Mouse (Mus musculus) liver, embryonic 15.5 days (tissue): ENCODE results near the gene Khsrp. TPM values are rescaled to one million over a fixed set of nuclear protein-coding genes. Genes with fewer than 3 reads are reported as not detected.

Experiments used
- ATAC-seq: fragments of 200-750 bp; cut with Nextera tagmentation; 2 replicates; pipeline ENCODE4 v1.8.0; 2017; ENCODE audit warnings: moderate number of reproducible peaks, mild to moderate bottlenecking, moderate library complexity; ENCODE audit not compliant: insufficient read depth
- H3K27ac ChIP-seq: fragments of 300-500 bp; sonication (generic); replicated peaks from 2 replicates; pipeline ENCODE4 v1.5.1; 2015; ENCODE audit warnings: mild to moderate bottlenecking, inconsistent platforms
- H3K27me3 ChIP-seq: fragments of 300-500 bp; sonication (generic); 2 replicates; pipeline ENCODE4 v1.6.1; 2015; ENCODE audit warnings: mild to moderate bottlenecking, inconsistent platforms
- H3K36me3 ChIP-seq: fragments of 300-500 bp; sonication (generic); replicated peaks from 2 replicates; pipeline ENCODE4 v1.6.1; 2015; ENCODE audit warnings: moderate library complexity, mild to moderate bottlenecking, inconsistent platforms
- H3K4me1 ChIP-seq: fragments of 300-500 bp; sonication (generic); replicated peaks from 2 replicates; pipeline ENCODE4 v1.6.1; 2015; ENCODE audit warnings: inconsistent platforms
- H3K4me2 ChIP-seq: fragments of 300-500 bp; sonication (generic); 2 replicates; pipeline ENCODE4 v1.6.1; 2015; ENCODE audit warnings: moderate library complexity, mild to moderate bottlenecking, inconsistent platforms
- H3K4me3 ChIP-seq: fragments of 300-500 bp; sonication (generic); replicated peaks from 2 replicates; pipeline ENCODE4 v1.5.1; 2015; ENCODE audit warnings: mild to moderate bottlenecking, inconsistent platforms
- H3K9ac ChIP-seq: fragments of 300-500 bp; sonication (generic); 2 replicates; pipeline ENCODE4 v1.6.1; 2015; ENCODE audit warnings: moderate library complexity, mild to moderate bottlenecking, inconsistent platforms
- H3K9me3 ChIP-seq: fragments of 300-500 bp; sonication (generic); replicated peaks from 2 replicates; pipeline ENCODE4 v1.6.1; 2016; ENCODE audit warnings: inconsistent platforms
- WGBS: fragments of 180-500 bp; shearing (Covaris S2); methylation state at CpG from one replicate; pipeline ENCODE4 v1.1.7; 2015; ENCODE audit warnings: mixed read lengths; ENCODE audit not compliant: insufficient replicate concordance; 5-methylcytosine and 5-hydroxymethylcytosine counted together
- polyA plus RNA-seq: library from polyadenylated mRNA; unstranded; fragments of >200 nt; fragmentation: Nextera tagmentation; extraction: Ambion mirVana; gene quantifications from 2 replicates; pipeline ENCODE4 v1.2.1, GENCODE M21; 2015

Gene Khsrp
- polyA plus RNA-seq, result 20.9 and 21.4 TPM in 2 replicates

DNA sequence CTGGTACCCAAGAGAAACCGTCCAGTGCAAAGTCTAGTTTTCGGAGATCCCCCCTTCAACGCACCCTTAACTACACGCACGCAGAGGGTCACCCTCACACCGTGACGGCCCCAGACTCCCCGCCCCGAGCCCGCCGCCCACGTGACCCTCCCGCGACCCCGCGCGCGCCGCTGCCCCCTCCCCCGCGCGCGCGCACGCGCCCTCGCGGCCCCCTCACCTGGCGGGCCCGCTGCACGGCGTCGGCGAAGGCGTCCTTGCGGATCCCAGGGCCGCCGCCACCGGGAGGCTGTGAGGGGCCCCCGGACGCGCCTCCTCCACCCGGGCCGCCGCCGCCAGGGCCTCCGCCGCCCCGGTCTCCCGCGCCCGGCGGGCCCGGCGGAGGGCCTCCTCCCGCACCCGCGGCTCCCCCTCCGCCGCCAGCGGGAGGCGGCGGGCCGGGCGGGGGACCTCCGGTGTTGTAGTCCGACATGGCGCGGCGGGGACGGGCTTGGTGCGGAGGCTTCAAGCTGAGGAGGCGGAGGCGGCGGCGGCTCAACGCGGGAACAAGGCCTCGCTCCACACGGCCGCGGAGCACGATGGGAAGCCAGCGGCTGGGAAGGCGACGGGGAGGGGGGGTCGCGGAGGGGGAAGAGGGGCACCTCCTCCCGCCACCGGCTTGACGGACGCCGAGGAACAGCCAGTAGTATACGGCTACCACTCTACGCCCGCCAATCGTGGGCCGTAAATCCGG is at the start of gene Khsrp:
TSS of gene Khsrp (minus strand) at position 592 of the 730 bp plus-strand sequence.
- H3K9ac ChIP-seq, result peak within 1 kb of the TSS; percentile 100
- H3K36me3 ChIP-seq, result peaks cover 29% of the 10 kb centered on the region
- H3K27me3 ChIP-seq, result no peaks in the 10 kb centered on the region
- H3K9me3 ChIP-seq, result no peaks in the 10 kb centered on the region
- no peak for ATAC-seq
- H3K4me2 ChIP-seq, result peak within 1 kb of the TSS; percentile 91
- peaks cover 54% of the 10 kb centered on the region for H3K4me1 ChIP-seq
- peak within 1 kb of the TSS; percentile 94 for H3K27ac ChIP-seq
- under 1% methylated on average over 90 of the region's 99 CpGs for WGBS
- H3K4me3 ChIP-seq, result peak within 1 kb of the TSS; percentile 97

DNA sequence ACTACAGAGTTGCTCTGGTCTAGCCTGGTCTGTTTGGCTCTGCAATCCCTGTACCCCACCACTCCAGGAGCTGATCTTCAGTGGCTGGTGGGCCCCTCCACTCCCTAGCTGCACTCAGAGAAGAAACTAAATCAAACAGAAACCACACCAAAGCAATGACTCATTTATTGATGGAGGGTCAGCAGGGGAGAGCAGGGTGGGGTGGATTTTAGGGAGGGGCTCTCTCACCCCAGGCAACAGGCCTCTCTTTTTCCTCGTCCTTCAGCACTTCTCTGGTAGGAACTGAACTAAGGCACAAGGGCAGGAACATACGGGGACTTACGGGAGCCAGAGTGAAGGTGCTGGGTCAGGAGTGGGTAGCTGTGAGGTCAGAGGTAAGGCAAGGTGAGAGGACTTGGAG is 48.6 kb upstream of the Khsrp start:
- ATAC-seq, result no peak
- H3K36me3 ChIP-seq, result no peaks in the 10 kb centered on the region
- peaks cover 2% of the 10 kb centered on the region; the same call in 1 of the 2 replicates for H3K4me1 ChIP-seq
- H3K27me3 ChIP-seq, result no peaks in the 10 kb centered on the region; the same call in 1 of the 2 replicates
- H3K9me3 ChIP-seq, result no peaks in the 10 kb centered on the region
- 56% methylated on average over 3 of the region's 3 CpGs for WGBS
- no peak overlapping the region for H3K27ac ChIP-seq
- no peak overlapping the region for H3K4me2 ChIP-seq
- no peak overlapping the region for H3K4me3 ChIP-seq
- no peak overlapping the region for H3K9ac ChIP-seq

DNA sequence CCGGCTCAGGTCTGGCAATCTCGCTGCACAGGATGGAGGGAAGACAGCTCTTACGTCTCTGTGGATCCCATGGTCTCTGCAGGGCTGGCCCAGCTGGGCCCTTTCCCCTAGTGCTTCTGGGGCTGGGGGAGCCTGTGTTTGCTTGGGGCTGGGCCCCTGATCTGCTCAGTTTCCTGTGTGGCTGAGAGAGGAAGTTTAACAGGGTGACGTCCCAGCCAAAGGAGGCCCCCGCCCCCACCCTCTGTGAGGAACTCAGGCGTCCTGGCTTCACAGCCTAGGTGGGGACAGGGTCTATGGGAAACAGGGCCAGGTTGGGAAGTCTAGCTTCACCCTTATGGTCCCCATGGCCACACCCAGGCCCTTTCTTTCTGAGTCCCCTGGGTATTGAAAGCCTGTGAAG is 47.0 kb upstream of the Khsrp start, which contains the start of gene Dennd1c:
TSS of gene Dennd1c (minus strand) at position 179 of the 400 bp plus-strand sequence.
- 10% methylated on average over 6 of the region's 6 CpGs for WGBS
- Histone ChIP-seq H3K36me3 (no peaks in the 10 kb centered on the region), H3K27ac (no peak within 1 kb of the TSS), H3K4me3 (peak within 1 kb of the TSS; percentile 21; the same call in 1 of the 2 replicates), H3K27me3 (peaks cover 5% of the 10 kb centered on the region; the same call in 1 of the 2 replicates), H3K4me1 (peaks cover 2% of the 10 kb centered on the region; the same call in 1 of the 2 replicates), H3K9me3 (no peaks in the 10 kb centered on the region), H3K9ac (no peak within 1 kb of the TSS), H3K4me2 (peak within 1 kb of the TSS; percentile 43)
- peak; percentile 31 for ATAC-seq

DNA sequence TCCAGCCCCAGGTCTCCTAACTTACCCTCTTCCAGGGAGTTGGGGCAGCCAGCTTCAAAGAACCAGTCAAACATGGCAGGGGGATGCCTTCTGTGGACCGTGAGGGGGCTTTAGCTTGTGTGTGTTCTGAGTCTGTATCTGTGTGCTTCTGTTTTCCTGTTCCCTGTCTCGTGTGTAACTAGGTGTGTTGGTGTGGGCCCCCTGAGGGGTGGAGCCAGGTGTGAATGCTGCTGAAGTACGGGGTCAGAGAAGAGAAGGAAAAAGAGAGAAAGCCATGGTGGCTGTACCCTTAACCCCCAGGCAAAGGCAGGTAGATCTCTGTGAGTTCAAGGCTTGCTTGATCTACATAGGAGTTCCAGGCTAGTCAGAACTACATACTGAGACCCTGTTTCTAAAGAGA is 45.6 kb upstream of the Khsrp start:
- Histone ChIP-seq H3K4me3 (no peak overlapping the region), H3K4me2 (no peak overlapping the region), H3K9ac (no peak overlapping the region), H3K27me3 (0 out of 2 replicates have a peak, but pooled peaks cover 5% of the 10 kb centered on the region), H3K9me3 (no peaks in the 10 kb centered on the region), H3K27ac (no peak overlapping the region), H3K4me1 (peaks cover 2% of the 10 kb centered on the region; the same call in 1 of the 2 replicates), H3K36me3 (no peaks in the 10 kb centered on the region)
- 42% methylated on average over 3 of the region's 3 CpGs for whole genome bisulfite sequencing
- ATAC-seq, result no peak

DNA sequence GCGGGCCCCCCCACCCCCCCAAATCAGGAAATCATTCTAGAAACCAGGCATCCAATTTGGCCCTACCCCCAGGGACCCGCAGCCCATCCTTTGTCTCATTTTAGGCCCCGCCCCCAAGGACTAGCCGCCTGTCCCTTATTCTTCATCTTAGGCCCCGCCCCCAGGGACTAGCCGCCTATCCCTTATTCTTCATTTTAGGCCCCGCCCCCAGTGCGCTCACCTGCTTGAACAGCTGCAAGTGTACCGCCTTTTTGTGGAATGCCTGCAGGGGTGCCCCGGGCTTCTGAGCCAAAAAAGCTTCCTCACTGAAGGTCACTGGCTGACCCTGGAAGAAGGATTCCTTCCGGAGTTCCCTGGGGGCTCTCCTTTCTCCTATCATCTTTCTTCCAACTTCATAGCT is 39.4 kb upstream of the Khsrp start:
- Histone ChIP-seq H3K4me3 (no peak overlapping the region), H3K4me2 (no peak overlapping the region)

DNA sequence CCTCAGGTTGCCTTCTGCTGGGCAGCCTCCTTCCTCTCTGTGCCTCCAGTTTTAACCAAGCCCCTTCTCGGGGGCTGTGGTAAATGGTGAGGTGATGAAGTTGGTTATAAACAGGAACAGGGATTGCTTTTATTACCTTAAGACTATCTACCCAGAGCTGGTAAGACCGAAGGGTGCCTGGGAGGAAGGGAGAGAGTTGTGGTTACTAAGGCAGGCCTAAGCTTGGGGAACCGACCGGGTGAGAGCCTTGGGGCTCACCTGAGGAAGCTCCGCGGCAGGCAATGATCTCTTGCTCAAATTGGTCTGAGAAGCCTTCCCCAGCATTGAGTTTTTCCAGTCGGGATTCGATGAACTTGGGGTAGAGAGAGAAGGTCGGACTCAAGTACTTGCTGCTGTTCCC is 39.0 kb upstream of the Khsrp start:
- H3K4me2 ChIP-seq, result no peak overlapping the region
- no peak for ATAC-seq
- H3K36me3 ChIP-seq, result no peaks in the 10 kb centered on the region
- peaks cover 11% of the 10 kb centered on the region for H3K4me1 ChIP-seq
- no peaks in the 10 kb centered on the region for H3K9me3 ChIP-seq
- no peak overlapping the region for H3K9ac ChIP-seq
- peaks cover 12% of the 10 kb centered on the region for H3K27me3 ChIP-seq
- H3K4me3 ChIP-seq, result no peak overlapping the region
- 27% methylated on average over 9 of the region's 9 CpGs for WGBS
- no peak overlapping the region for H3K27ac ChIP-seq

More for the DNA sequence above, 39.4 kb upstream of the Khsrp start:
- WGBS, result 18% methylated on average over 11 of the region's 11 CpGs
- H3K27ac ChIP-seq, result no peak overlapping the region
- H3K27me3 ChIP-seq, result peaks cover 9% of the 10 kb centered on the region; the same call in 1 of the 2 replicates
- H3K9me3 ChIP-seq, result no peaks in the 10 kb centered on the region
- ATAC-seq, result no peak
- H3K9ac ChIP-seq, result no peak overlapping the region
- peaks cover 11% of the 10 kb centered on the region for H3K4me1 ChIP-seq
- H3K36me3 ChIP-seq, result no peaks in the 10 kb centered on the region

DNA sequence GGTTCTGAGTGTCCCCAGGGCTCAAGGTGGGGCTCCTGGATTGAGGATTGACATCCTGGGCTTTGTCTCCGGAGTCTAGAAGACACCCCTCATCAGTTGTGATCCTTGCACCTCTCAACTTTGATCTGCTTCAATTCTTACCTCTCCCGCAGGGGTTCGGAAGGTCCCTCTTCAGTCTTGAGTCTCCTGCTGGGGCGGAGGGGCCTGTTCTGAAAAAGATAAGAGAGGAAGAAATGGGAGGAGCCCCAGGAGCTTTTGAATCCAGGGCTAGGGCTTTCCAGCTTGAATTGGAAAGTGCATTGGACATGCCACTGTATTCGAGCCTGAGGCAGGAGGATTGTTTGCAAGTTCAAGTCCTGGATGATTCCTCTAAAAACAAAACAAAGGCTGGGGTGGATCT is 35.6 kb upstream of the Khsrp start:
- H3K9ac ChIP-seq, result no peak overlapping the region
- no peak overlapping the region for H3K27ac ChIP-seq
- H3K4me1 ChIP-seq, result peaks cover 19% of the 10 kb centered on the region
- ATAC-seq, result no peak
- peaks cover 40% of the 10 kb centered on the region for H3K27me3 ChIP-seq
- WGBS, result 31% methylated on average over 5 of the region's 5 CpGs
- H3K4me3 ChIP-seq, result no peak overlapping the region
- H3K36me3 ChIP-seq, result no peaks in the 10 kb centered on the region
- no peak overlapping the region for H3K4me2 ChIP-seq
- H3K9me3 ChIP-seq, result no peaks in the 10 kb centered on the region

DNA sequence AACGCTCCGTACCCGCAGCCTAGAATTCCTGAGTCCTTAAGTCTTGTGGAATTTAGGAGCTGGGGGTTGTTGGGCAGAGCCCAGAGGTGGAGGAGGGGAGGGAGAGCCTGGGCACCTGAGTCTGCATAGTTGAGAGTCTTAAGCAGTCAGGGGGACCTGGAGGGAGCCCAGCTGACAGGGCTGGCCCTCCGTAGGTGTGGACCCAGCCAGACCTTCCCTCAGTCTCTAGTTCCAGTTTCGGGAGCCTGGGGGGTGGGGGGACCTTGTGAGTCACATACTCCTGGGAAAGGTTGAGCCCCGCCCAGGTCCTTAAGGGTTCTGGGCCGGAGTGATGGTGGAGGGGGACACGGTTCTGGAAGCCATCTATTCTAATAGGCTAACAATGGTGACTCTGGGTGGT is 31.7 kb upstream of the Khsrp start:
- peaks cover 74% of the 10 kb centered on the region for H3K27me3 ChIP-seq
- WGBS, result 32% methylated on average over 8 of the region's 8 CpGs
- peaks cover 51% of the 10 kb centered on the region for H3K4me1 ChIP-seq
- ATAC-seq, result no peak
- H3K4me2 ChIP-seq, result peak overlapping the region; percentile 42
- 0 out of 2 replicates have a peak overlapping the region, but pooled peaks have one; percentile 6 for H3K9ac ChIP-seq
- H3K36me3 ChIP-seq, result no peaks in the 10 kb centered on the region
- H3K27ac ChIP-seq, result no peak overlapping the region
- peak overlapping the region; percentile 50 for H3K4me3 ChIP-seq
- no peaks in the 10 kb centered on the region for H3K9me3 ChIP-seq

DNA sequence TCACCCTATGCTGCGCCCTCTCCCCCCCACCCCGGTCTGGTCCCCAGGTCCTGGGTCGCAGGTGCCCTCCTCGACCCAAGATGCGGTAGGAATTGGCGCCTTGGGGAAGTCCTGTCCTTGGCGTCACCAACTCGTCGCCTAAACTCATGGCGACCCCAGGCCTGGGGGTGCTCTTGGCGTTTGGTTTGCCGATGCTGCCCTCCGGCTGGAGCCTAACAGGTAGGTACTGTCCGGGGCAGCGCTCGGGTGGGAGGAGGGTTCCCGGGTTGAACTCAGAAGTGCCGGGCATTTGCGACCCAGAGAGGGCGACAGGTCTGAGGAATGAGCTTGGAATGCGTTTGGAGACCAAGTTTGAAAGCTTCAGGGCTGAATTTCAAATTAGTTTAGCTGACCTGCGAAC is 31.2 kb upstream of the Khsrp start:
- Histone ChIP-seq H3K36me3 (no peaks in the 10 kb centered on the region), H3K9ac (0 out of 2 replicates have a peak overlapping the region, but pooled peaks have one; percentile 6), H3K27ac (no peak overlapping the region; the same call in 1 of the 2 replicates), H3K4me1 (peaks cover 53% of the 10 kb centered on the region), H3K27me3 (peaks cover 79% of the 10 kb centered on the region), H3K4me3 (peak overlapping the region; percentile 50), H3K9me3 (no peaks in the 10 kb centered on the region), H3K4me2 (peak overlapping the region; percentile 60)
- ATAC-seq, result no peak
- WGBS, result 4% methylated on average over 22 of the region's 22 CpGs

DNA sequence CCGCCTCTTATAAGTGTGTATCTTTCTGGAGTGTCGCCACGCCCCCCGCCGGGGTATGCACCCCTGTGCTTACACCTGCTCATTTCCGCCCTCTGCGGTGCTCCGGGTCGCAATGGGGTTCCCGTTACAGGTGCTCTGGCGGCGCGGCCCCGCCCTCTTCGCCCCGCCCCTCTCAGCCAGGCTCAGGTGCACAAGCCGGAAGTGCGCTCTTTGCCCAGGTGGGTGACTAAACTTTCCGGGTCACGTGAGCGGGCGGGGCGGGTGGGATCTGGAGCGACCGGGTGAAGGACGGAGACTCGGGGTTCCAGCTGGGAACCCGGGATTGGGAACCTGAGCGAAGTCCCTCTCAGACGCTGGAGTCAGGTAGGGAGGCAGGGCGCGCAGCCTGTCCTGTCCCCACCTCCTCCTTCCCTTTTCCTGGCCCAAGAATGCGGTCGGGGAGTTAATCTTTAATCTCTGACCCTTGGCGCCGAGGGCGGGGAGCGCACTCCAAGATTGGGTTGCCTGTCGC is 30.7 kb upstream of the Khsrp start:
- no peaks in the 10 kb centered on the region for H3K9me3 ChIP-seq
- 2% methylated on average over 39 of the region's 39 CpGs for WGBS
- no peaks in the 10 kb centered on the region for H3K36me3 ChIP-seq
- 0 out of 2 replicates have a peak overlapping the region, but pooled peaks have one; percentile 6 for H3K9ac ChIP-seq
- H3K4me1 ChIP-seq, result peaks cover 51% of the 10 kb centered on the region
- peak overlapping the region; percentile 60 for H3K4me2 ChIP-seq
- peak; percentile 17; the same call in 1 of the 2 replicates for ATAC-seq
- H3K4me3 ChIP-seq, result peak overlapping the region; percentile 50
- H3K27me3 ChIP-seq, result peaks cover 79% of the 10 kb centered on the region
- H3K27ac ChIP-seq, result no peak overlapping the region; the same call in 1 of the 2 replicates

DNA sequence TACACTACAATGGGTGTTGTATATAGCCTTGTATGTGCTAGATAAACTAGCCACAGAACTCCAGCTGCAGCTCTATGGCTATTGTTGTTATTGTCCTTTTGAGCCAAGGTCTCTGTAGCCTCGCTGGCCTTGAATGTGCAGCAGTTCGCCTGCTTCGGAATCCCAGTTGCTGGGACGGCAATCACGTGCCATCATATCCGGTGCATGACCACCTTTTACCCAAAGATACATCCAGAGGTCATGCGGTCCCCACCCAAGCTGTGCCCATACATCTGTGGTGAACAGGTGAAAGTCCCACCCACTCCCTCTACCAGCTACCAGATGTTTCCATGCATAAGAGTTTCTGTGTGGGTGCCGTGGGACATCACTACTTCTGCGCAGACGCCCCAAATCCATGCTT is 29.7 kb upstream of the Khsrp start:
- H3K9me3 ChIP-seq, result no peaks in the 10 kb centered on the region
- ATAC-seq, result no peak
- H3K4me2 ChIP-seq, result peak overlapping the region; percentile 91
- H3K9ac ChIP-seq, result no peak overlapping the region
- no peak overlapping the region for H3K27ac ChIP-seq
- no peaks in the 10 kb centered on the region for H3K36me3 ChIP-seq
- 29% methylated on average over 10 of the region's 10 CpGs for WGBS
- peak overlapping the region; percentile 64 for H3K4me3 ChIP-seq
- H3K27me3 ChIP-seq, result peaks cover 79% of the 10 kb centered on the region
- peaks cover 42% of the 10 kb centered on the region for H3K4me1 ChIP-seq
